Mouse (Mus musculus): ENCODE measurements around the gene Farp1.

The Farp1 gene

DNA sequence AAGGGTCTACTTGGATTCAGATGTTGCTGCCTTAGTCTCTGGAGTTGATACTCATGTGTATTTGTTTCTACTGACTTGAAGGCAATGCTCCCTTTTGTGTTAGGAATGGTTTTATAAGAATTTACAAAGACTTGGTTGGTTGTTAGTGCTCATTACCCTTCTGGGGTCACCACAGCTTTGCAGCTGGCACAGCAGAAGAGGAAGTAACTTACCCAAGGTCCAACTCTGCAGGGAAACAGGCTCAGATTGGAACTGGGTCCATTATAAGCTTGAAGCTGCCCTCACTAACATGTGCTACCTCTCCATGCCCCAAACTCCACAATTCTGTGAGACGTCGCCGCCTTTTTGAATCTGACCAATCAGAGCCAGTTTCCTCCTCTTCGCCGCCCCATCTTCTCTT lies 22.8 kb downstream of the Farp1 start:
- no peak for DNase-seq (ENCODE audit: low spot score)

DNA sequence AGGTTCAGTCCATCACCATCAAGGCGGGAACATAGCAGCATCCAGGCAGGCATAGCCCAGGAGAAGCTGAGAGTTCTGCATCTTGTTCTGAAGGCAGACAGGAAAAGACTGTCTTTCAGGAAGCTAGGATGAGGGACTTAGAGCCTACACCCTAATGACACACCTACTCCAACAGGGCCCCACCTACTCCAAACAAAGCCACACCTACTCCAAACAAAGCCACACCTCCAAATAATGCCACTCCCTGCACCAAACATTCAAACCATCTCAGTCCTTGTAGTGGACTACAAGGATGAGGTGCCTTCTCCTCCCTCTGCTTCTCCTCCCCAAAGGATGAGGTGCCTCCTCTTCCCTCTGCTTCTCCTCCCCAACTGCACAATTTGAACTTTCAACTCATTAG lies 23.5 kb downstream of the Farp1 start:
- DNase-seq (ENCODE audit: low spot score): no peak

DNA sequence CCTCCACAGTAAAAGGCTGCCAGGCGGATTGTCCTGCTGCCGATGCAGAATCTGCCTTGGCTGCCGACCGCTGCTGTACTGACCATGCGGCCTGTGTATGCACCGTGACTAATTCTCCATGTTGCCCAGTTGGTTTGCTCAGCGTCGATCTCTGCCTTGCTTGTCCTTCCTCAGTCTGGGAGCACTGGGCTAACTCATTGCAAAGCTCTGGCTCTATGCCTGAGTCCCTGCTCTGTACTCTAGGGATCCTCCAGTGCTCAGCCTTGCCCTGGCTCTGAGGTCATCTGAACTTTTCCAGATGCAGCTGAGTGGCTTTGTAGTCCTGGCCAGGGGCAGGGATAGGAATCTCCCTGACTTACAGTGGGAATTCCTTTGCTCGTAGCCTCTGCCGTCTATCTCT lies 24.3 kb downstream of the Farp1 start:
- DNase-seq (ENCODE audit: low spot score): peak; percentile 46

DNA sequence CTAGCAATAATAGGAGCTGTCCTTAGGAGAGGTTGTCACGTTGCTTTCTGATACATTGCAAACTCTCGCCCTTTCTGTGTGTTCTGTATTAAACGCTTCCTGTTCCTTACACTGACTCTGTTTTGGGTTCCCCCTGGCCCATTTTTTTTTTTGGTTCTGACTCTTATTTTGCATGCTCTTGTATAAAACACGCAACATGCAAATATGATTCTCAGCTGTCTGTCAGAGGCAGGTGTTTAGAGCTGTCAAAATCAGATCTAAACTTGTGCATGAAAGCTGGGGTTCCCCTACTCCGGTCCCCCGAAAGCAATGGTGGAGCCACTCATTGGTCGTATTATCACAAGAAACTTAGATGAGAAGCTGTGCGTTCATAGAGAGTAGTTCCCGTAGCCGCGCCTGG lies 25.5 kb downstream of the Farp1 start:
- no peak for DNase-seq (ENCODE audit: low spot score)

DNA sequence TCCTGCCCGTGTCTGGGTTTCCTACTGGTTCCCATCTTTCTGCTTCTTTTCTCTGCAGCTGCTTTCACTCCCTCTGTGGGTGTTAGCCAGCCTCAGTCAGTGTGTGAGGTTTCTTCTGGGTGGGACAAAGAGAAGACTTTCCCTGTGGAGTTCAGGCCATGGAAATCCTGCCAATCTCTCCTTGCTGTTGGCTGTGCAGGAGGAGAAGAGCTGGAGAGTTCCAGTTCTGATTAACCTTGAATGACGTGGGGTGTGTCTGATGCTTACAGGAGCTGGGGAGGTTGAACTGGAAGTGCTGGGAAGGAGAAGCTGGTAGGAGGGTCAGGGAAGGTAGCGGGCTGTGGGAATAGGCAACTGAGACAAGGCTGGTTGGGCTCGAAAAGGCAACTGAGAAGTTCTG lies 26.7 kb downstream of the Farp1 start:
- no peak for DNase-seq (ENCODE audit: low spot score)

DNA sequence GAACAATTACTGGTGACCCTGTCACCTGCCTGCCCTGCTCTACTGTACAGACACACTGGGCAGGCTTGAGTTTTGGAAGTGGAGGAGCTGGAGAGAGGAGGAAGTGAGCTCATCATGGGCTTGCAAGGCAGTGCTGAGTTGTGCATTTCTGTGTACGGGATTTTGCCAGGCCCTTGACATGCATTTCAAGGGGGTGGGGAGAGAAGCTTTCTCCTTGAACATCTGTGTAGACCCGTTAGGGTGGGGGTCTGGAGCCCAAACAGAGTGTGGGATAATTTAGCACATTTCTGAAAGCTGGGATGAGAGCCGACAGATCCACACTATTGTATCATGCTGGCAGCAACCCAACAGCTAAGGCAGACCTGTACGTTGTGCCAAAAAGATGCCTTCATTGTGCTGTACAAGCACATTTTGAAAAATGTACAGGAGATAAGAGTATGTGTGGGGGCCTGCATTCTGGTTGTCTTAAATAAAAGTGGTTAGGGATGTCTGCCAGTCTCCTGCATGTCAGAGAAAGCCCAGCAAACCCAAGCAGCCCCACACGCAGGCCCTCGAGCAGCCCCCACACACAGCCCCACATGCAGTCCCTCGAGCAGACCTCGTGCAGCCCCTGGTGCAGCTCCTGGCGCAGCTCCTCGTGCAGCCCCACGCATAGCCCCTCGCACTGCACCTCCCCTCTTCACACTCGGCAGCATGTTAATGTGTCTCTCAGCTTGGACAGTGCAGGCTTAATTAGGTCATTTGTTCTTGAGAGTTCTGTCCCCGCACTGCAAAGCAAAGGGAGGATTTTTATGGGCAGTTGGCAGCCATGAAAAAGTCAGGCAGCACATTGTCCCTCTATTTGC lies 27.5 kb downstream of the Farp1 start:
- peak; percentile 38 for DNase-seq (ENCODE audit: low spot score)

DNA sequence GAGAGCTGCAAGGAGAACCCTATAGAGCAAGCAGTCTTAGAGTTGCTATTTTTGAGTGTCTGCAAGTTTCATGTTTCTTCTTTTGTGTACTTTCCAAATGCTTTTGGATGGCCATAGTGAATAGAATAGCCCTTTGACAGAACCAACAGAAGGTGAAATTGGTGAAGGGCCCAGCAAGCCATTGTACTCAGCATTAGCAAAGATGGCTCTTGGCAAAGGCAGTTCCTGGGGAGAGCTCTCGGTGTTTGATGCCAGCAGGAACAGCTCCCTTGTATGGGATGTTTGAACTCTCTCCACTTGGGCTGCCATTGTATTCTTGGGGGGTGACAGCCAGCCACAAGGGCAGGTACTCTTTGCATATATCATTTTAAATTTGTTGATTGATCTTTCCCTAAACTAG lies 29.7 kb downstream of the Farp1 start:
- no peak for DNase-seq (ENCODE audit: low spot score)

DNA sequence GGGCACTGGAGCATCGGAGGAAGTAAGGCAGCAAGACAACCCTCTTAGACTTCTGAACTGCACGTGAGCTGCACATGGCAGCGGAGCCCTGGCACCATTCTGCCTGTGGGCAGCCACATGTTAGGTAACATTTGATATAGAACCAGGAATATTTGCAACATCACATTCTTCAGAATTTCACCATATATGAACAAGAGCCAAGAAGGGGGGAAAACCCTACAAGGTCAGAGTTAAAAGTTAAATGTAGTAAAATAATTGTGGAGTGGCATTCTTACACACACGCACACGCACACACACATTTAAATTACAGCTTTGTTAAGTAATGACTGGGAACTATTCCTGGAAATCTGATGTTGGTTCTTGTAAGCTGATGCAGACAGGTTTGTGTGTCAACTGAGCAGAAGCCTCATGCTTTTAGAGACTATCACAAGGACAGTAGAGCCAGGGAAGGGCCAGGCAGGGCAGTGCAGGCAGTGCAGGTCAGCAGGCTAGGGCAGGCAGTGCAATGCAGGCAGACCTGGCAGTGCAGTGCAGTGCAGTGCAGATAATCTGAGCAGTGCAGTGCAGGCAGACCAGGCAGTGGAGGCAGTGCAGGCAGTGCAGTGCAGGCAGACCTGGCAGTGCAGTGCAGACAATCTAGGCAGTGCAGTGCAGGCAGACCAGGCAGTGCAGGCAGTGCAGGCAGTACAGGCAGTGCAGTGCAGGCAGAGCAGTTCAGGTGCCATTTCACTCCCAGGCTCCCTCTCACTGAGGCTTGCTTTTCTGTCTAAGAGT lies 38.3 kb downstream of the Farp1 start:
- DNase-seq (ENCODE audit: low spot score): no peak

DNA sequence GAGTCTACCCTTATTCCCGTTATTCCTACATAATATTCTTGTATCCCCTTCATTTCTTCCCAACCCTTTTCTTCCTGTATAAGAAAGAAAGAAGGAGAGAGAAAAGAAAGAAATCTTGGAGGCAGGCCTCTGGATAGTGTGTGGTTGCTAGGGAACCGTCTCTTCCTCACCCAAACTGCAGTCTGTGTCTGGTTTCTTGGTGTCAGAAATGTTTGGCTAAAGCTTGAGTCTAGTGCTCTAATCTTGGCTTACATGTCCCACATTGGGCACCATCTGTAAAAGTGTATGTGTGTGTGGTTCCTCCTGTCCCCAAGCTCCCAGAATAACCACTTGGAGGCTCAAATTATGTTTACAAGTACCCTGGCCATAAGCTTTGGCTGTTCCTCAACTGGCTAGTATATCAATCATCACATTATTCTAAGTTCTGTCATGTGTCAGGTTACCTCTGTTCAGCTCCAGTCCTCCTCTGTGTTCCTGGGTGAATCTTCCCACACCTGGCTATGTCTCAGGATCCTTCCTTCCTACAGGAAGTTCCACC lies 39.3 kb downstream of the Farp1 start:
- DNase-seq (ENCODE audit: low spot score): no peak

DNA sequence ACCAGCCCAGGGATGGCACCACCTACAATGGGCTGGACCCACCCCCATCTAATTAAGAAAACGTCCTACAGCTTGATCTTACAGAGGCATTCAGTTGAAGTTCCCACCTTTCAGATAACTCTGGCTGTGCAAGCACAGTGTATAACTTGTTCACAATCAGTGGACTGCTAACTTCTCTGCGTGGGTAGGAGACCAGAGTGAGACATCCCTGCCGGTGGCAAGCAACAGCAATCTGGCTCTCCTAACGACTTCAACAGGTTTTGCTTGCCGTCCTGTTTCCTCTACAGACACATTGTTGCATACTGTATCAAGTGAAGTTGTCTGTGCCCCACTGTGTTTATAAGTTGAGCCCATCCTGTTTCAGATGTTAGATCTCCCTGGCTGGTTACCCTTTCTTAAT lies 45.7 kb downstream of the Farp1 start:
- no peak for DNase-seq (ENCODE audit: low spot score)

DNA sequence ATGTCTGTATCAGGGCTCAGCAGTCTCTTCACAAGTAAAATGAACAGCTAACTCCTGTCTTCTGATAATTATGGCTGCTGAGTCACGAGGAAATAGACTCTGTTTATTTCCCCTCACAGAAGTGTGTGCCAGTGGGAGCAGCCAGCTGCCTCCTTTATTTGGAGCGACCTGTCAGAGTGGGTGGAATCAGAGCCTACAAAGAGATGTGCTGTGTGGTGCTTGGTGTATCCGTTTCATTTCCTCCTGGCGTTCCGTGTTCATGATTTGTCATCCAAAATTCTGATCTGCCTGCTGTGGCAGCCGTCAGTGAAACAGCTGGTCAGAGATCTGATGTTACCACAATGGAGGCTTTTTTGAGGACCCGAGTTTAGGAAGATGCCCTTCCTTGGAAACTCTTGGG lies 47.3 kb downstream of the Farp1 start:
- DNase-seq (ENCODE audit: low spot score): no peak

DNA sequence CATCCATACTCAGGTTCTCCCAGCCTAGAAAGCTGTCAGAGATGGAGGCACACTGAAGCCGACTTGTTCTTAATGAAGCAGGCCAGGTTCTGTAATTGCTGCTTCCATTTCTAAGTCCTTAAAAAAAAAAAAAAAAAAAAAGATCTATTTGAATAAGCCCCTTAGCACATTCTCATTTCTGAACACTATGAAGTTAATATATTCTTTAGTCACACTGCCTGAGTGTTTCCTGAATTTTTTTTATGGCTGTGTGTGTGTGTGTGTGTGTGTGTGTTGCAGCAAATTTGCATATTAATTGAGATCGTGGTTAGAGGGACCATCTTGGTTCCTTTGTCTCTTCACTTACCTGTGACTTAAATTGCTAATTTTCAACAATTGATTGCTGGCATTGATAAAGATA lies 47.8 kb downstream of the Farp1 start:
- no peak for DNase-seq (ENCODE audit: low spot score)

DNA sequence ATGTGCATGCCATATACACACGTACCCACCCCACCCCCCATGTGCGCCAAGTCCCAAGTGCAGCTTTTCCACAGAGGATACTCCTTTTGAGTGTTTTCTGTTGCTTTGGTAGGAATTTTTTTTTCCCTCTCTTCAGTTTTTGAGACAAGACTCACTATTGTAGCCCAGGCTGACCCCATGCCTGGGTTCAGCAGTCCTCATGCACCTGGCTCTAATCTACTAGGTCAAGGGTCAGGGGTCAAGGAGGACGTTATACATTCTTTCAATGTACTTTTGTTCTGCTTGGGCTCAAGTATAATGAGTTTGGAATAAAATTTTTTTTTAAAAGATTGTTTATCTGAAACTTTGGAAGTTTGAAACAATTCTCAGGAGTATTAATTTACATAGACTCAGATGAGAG lies 48.4 kb downstream of the Farp1 start:
- no peak for DNase-seq (ENCODE audit: low spot score)

DNA sequence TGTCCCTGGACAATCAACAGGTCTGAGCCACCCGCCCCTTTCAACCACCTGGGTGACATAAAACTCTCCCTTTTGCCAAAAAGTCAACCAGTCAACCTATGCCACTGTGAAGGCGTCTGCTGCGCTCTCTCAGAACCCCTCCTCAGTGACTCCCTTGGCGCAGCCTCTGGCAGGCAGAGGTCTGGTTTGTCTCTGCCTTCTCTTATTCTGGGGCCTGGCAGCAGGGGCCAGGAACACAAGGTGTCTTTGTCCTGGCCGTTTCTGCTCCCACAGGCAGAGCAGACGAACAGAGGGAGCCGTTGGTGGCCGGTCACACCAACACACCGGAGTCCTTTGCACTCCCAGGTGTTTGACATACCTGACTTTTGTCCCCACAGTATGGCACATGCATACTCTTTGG lies 57.5 kb downstream of the Farp1 start:
- DNase-seq (ENCODE audit: low spot score): no peak

DNA sequence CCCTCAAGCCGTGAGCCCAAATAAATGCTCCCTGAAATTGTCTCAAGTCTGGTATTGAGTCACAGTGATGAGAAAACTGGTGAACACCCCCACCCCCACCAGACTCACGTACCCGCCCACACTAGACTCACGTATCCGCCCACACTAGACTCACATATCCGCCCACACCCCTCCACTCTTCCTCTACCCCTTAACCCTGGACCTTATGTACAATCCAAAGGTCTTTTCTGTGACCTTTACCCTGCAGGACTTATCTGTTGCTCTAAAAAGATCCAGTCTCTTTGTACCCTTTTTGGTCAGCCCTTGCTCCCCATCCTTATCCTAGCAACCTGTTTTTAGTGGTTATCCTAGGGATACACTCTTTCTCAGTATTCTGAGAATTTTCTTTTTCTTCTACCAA lies 58.9 kb downstream of the Farp1 start:
- no peak for DNase-seq (ENCODE audit: low spot score)

DNA sequence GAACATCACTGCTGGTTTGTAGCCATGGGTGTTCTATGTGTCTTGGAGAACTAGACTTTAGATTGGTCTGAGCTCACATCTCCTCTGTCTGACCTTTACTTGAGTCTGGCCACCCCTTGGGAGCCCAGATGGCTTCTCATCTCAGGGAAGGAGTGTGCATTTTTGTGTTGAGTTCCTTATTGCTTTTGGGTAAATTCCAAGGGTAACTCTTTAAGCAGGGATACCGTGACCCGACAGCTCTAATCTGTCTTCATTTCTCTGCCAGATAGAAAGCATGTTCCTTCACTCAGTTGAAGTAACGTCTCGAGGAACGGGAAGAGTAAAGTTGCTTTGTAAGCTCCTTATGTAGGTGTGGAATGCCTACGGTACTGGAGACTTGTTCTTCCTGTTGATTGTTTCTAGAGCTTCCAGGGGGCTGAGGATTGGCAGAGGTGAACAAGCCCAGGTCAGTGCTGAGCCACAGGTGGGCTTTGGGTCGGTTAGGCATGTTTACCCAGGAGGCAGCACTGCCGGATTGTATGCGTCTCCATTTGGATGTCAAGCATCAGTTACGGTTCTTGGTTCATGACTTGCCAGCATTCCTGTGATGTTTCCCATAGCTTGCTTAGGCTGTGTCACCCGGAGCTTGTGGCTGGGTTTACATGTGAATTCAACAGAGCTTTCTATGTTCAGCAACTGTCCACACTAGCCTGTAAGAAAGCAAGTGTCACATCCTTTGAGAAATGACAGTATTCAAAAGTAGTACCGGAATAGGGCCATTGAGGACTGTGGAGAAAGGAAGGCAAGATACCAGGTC lies 62.8 kb downstream of the Farp1 start:
- DNase-seq (ENCODE audit: low spot score): no peak

DNA sequence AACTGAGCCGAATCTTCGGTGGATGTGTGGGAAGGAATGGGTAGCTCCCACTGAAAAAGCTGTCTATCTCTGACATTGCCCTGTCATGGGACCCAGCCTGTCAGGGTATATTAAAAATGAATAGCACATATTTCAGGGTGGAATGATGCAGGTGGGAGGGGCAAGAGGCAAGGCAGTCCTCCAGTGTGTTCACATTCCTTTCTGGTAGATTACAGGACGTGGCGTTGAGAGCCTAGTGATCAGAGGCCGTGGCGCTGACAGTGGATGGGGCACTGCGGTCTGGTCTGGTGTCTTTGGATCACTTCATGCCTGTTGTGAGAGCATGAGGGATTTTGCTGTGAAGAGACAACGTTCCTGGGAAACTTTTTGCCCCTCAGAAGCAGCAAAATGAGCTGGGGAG lies 64.1 kb downstream of the Farp1 start:
- DNase-seq (ENCODE audit: low spot score): no peak

DNA sequence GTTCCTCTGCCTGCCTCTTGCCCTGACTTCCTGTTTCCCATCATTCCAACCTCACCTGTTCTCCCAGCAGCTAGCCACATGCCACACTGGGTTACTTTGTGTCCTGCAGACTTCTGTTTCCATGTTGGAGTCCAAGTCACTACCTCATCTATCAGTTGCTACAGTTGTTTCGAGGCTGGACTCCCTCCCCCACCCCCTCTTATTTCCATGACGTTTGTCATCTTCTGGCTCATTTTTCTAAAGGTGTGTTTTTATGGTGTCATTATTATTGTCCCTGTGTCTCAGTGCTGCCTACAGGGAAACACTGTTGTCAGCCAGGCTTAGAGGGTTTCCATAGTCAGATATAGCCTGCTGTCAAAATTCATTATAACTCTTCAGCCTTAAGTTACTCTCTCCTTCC lies 64.9 kb downstream of the Farp1 start:
- DNase-seq (ENCODE audit: low spot score): no peak

DNA sequence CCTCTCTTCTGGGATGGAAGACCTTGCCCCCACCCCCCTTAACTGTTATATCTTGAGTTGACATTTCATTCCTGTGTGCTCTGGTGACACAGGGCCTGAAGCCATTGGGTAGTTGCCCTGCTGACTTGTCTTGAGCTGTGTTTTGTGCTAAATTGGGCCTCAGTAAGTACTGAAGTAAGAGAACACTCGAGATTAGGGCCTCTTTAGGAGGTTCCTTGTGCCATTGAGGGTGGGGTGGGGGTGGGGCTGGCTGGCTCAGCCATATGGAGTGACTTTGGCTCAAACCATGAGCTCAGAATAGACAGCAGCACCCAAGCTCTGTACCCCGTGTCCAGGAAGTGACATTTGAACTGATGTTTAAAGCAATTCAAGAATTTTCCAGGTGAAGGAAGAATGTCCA lies 65.8 kb downstream of the Farp1 start:
- DNase-seq (ENCODE audit: low spot score): no peak

DNA sequence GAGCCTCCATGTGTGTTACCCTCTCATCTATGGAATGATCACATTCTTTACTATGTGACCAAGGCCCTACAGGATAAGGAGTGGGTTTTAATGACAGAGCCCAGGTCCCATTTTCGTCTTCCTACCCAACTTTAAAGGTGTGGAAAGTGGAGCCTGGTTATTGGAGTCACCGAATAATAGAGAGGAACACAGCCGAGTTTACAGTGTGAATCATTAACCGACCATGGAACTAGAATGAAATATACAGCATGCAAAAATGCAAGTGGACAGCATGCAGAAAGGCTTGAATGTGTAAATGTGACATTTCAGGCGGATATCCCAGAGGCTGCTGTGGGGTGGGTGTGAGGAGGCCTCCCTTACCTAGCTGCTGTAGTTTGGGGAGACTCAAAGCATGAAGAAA lies 66.5 kb downstream of the Farp1 start:
- no peak for DNase-seq (ENCODE audit: low spot score)

DNA sequence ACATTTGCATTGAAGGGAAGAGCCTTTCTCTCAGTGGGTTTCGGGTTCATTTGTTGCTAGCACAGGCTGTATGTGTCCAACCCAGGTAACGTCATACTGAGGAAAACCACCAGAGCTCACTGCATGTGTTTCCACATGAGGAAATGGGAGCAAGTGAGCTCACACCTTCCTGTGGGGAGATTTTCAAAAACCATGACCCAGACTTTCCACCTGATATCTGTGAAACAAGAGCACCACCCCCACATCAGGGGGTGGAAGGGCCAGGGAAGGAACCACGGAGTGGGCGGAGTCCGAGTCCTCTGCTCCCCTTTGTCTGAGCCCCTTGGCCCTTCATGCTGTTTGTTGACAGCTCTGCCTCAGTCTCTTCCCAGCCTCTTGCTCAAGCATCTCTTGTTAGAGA lies 67.6 kb downstream of the Farp1 start:
- no peak for DNase-seq (ENCODE audit: low spot score)

DNA sequence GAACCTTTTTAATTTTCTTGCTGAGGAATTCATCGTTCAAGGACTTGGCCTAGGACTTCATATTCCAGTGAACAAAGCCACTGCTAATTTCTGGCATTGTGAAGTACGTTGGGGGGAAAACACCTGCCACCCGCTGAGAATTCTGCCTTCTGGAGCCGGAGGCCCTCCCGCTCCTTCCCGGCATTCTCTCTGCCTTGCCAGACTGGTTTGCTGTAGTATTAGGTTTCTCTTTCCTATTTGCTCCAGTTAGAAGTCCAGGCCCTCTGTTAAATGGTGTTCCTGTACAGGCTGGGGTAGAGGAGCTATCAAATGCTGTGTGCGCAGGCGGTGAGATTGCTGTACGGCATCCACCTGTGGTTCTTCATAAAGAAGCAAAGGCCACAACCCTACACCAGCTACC lies 68.5 kb downstream of the Farp1 start:
- no peak for DNase-seq (ENCODE audit: low spot score)

All from retina, embryonic 14.5 days (tissue).